Mouse (Mus musculus): Measurements from ENCODE around the gene Mtmr2.

Gene Mtmr2

GRCm38 (mm10) chr9:13806854-13807253, 58.6 kb downstream of the Mtmr2 start:
- no peak for DNase-seq (ENCODE audit: low spot score in 2 of 2)

DNA sequence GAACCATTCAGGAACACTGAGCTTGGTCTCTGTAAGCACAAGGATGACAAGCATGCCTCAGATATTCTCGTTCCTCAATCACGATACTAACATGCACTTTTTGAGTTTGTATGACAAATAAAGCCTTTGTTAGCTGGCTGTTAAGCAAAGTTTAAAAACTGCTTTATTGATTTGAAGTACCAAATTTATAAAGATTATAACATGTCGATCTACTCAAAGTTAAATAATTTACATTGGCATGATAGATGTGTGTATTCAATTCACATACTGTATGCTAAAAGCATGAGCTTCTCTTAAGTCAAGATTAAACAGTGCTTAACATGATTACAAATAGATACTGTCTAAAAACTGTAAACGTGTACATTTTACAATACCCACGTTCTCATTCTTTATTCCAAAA, 59.4 kb downstream of the Mtmr2 start:
- DNase-seq (ENCODE audit: low spot score in 2 of 2), result no peak

DNA sequence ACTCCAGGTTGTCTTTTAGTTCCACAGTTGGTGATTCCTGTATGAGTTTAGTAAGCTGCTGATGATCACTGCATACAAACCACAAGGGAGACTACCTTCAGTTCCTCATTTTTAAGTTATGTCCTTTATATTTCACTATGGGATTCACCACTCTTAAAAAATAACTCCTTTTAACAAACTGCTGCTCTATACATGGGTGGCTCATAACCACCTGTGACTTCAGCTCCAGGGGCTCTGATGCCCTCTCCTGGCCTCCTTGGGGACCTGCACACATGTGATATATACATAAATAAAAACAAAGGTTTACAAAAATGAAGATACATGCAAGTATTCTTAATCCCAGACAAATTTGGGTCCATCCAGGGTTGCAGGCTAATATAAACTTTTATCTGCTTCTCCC, 61.7 kb downstream of the Mtmr2 start:
- no peak for DNase-seq (ENCODE audit: low spot score in 2 of 2)

GRCm38 (mm10) chr9:13818369-13818768, 70.2 kb downstream of the Mtmr2 start:
- DNase-seq (ENCODE audit: low spot score in 2 of 2), result no peak

DNA sequence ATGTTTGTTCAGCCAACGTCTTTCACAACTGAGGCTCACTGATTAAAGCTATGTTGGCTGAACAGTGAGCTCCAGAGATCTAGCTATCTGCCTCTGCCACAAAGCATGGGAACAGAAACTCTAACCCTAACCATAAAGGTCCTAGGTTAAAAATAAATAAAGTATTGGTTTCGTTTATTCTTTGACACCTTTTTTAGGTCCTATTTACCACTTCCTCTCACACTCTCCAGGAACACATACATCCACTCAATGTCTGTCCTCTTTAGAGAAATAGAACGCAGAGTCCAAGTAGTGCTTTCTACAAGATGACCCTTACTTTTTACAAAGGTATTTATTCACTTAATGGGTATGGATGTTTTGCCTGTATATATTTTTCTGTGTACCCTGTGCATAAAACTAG, 72.6 kb downstream of the Mtmr2 start:
- no peak for DNase-seq (ENCODE audit: low spot score in 2 of 2)

GRCm38 (mm10) chr9:13825896-13826295, 77.7 kb downstream of the Mtmr2 start:
- no peak for DNase-seq (ENCODE audit: low spot score in 2 of 2)

GRCm38 (mm10) chr9:13826391-13826805, 78.2 kb downstream of the Mtmr2 start:
- peak in 1 of 2 experiments; percentile 58 for DNase-seq (ENCODE audit: low spot score in 2 of 2)

DNA sequence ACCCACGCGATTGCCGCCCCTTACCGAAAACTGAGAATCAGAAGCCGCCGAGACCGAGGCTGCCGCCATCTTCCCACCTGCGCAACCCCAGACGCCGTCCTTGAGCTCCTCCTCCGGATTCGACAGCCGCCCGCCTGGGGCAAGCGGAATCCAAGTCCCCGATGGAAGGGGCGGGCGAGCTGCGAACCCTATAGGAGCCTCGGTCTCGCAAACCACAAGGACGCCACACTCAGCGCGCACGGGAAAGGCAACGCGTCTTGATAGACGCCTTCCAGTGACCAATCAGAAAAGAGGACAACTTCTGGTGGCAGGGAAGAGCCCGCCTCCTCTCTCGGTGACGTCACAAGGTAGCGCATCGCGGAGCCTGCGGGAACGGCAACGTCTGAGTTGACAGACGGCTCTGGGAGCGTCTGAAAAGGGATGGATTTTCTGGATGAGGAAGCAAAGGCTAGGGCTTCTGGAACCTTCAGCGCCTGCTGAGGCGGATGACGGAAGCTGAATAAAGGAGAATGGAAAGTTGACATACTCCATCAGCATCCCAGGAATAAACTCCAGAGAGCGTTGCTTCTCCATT, 78.7 kb downstream of the Mtmr2 start, which contains the start of gene Cep57:
TSS of gene Cep57 (minus strand) at position 276 of the 574 bp plus-strand sequence.
- peak; percentile 96 to 97 for DNase-seq (ENCODE audit: low spot score in 2 of 2)

DNA sequence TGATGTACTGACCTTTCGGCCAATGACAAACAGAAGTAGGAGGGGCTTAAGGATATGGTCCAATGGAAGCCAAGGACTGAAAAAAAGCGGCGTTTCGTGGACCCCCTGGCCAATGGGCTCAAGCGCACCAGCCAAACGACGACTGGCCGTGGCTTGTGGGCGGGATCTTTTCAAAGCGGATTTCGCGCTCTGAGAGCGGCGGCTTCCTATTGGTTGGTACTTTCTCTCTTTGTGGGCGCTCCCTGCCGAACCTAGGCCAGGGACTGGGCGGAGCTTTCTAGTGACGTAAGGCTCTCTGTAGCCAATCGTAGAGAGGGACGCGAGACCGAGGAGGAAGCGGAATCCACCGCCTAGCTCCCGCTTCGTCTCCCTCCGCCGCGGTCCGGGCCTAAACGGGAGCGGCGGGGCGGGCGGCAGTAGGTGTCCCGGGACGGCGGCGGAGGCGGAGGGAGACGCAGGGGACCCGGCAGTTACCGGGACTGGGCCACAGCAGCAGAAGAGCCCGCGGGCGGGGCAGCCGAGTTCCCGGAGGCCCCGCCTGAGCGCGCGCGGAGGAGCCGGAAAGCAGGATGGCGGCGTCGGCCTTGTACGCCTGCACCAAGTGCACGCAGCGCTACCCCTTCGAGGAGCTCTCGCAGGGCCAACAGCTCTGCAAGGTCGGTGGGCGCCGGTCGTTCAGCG, 79.3 kb downstream of the Mtmr2 start, which contains the start of gene Fam76b:
TSS of gene Fam76b (plus strand) at position 311 of the 681 bp plus-strand sequence.
- peak; percentile 99 to 100 for DNase-seq (ENCODE audit: low spot score in 2 of 2)

DNA sequence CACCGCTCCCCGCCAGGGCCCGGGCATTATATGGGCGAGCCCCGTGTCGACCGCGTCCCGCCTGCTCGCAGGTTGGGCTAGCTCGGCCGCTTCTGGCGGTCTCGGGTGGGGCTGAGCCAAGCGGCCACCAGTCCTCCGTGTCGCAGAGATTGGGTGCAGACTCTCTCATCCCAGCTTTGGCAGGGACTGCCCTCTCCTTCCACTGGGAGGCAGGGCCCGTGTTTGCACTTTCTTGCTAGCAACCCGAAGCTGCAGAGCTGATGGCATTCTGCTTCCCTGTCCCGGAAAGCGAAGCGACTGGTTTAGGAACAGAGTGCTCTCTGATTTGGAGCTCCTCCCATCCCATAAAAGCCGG, 79.9 kb downstream of the Mtmr2 start:
- no peak for DNase-seq (ENCODE audit: low spot score in 2 of 2)

DNA sequence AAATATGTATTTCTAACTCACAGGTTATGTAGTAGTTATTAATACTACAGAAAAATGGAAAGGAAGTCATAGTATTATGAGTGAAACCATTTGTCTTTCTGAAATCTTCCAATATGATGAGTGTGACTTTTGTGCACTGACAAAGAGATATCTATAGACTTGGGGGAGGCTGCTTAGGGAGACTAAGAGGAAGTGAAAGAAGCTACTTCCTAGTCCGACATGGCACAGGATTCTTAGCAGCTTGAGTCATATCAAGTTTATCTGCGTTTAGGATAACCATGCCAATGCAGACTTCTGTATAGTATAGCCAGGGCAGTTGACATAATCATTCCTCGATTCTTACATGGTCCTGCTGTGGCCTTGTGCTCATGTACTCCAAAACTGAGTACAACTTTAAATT, 87.0 kb downstream of the Mtmr2 start:
- DNase-seq (ENCODE audit: low spot score in 2 of 2), result no peak

GRCm38 (mm10) chr9:13836726-13837125, 88.5 kb downstream of the Mtmr2 start:
- no peak for DNase-seq (ENCODE audit: low spot score in 2 of 2)

- DNase-seq (ENCODE audit: low spot score in 2 of 2), result no peak
Measured at GRCm38 (mm10) chr9:13847591-13847990, 99.4 kb downstream of the Mtmr2 start.

DNA sequence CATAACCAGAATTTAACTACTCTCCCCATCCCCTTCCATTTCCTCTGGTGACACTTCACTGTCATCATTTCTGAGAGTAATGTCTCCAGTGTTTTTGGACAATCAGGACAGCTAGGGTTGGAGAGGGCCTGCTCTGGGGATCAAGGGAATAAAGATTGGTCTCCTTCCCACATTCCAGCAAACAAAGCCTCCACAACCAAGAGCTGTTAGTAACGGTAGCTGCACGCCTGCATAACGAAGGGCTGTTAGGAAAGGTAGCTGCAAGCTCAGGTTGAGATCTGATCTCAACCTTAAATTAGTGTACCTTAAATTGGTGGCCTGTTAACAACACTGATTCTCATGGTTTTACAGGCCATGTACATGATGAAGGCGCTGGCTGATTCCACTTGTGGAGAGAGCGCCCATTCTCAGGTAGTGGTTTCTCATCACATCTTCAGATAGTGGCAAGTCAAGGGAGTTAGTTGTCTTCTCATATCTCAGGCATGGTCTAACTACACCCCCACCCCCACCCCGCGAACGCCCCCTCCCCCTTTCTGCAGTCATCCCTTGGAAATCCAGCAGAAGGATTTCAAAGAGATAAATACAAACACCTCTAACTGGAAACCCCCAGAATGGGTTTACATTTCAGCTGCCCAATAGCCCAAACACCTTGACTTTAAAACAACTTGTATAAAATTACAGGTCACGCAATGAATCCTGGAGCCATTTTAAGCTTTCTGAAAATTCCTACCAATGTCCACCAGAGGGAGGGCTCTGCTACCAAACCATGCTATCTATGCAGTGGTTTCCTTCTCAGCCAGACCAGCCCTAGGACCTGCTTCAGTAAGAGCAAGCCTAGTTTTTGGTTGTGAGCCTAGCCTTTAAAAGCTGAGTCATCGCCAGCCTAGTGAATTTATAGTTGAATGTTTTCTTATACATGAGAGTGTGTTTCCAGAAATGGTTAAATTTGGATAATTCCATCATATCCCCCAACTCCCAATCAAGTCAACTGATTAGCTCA, 100.6 kb downstream of the Mtmr2 start:
- peak in 1 of 2 experiments; percentile 39 for DNase-seq (ENCODE audit: low spot score in 2 of 2)

- DNase-seq (ENCODE audit: low spot score in 2 of 2), result no peak
Measured at GRCm38 (mm10) chr9:13853876-13854275, 105.7 kb downstream of the Mtmr2 start.
